27 mouse cellular contexts compared by ENCODE assay signal in genomic region chr15:18624956-18625355, GRCm38 (mm10).
A peak's percentile ranks its signal among the peaks of the same experiment; 100 is the strongest.
DNase-seq lines count a peak whose midpoint lies in the region; ATAC-seq and TF ChIP-seq lines count a peak whose summit lies in the region.
"Had no signal": no experiment of that assay in that cellular context is flagged by ENCODE, and none has a peak within 500 bp of the region (broad histone marks: within the 10 kb centered on the region; RNA-seq: fewer than 3 reads in every experiment).

No protein-coding gene starts in this region.

- WGBS in intestine, embryonic 15.5 days: 51% methylated on average over 3 of the region's 3 CpGs
- 42% methylated on average over 3 of the region's 3 CpGs for WGBS in intestine, postnatal 0 days

- H3K4me1 ChIP-seq in intestine, embryonic 15.5 days (replicated peaks): no peaks in the 10 kb centered on the region
- H3K4me1 ChIP-seq in intestine, postnatal 0 days (replicated peaks; ENCODE audit: control insufficient read depth, insufficient read depth, low read length): no peaks in the 10 kb centered on the region
- H3K4me1 ChIP-seq: embryonic facial prominence, embryonic 13.5 days; embryonic facial prominence, embryonic 15.5 days; forebrain, embryonic 10.5 days; forebrain, embryonic 12.5 days had no signal

- H3K27me3 ChIP-seq in intestine, embryonic 15.5 days (replicated peaks): no peaks in the 10 kb centered on the region
- H3K27me3 ChIP-seq in intestine, postnatal 0 days (replicated peaks; ENCODE audit: control insufficient read depth, insufficient read depth, low read length): no peaks in the 10 kb centered on the region
- H3K27me3 ChIP-seq: CH12.LX; embryonic facial prominence, embryonic 13.5 days; embryonic facial prominence, embryonic 15.5 days; forebrain, embryonic 12.5 days had no signal

- no peaks in the 10 kb centered on the region for H3K9me3 ChIP-seq in intestine, embryonic 15.5 days
- no peaks in the 10 kb centered on the region for H3K9me3 ChIP-seq in intestine, postnatal 0 days (ENCODE audit: control insufficient read depth)
- H3K9me3 ChIP-seq: embryonic facial prominence, embryonic 13.5 days; embryonic facial prominence, embryonic 15.5 days; forebrain, embryonic 10.5 days; forebrain, embryonic 12.5 days; G1E had no signal

- H3K27ac ChIP-seq in intestine, embryonic 15.5 days: no peak overlapping the region
- no peak overlapping the region for H3K27ac ChIP-seq in intestine, postnatal 0 days (ENCODE audit: low read depth, low read length)
- H3K27ac ChIP-seq: embryonic facial prominence, embryonic 13.5 days; embryonic facial prominence, embryonic 15.5 days; forebrain, embryonic 10.5 days; forebrain, embryonic 12.5 days had no signal

- H3K9ac ChIP-seq in intestine, embryonic 15.5 days: no peak overlapping the region
- H3K9ac ChIP-seq in intestine, postnatal 0 days (ENCODE audit: low read depth, low read length): no peak overlapping the region
- H3K9ac ChIP-seq: embryonic facial prominence, embryonic 13.5 days; embryonic facial prominence, embryonic 15.5 days; forebrain, embryonic 12.5 days had no signal

- no peaks in the 10 kb centered on the region for H3K36me3 ChIP-seq in intestine, embryonic 15.5 days
- no peaks in the 10 kb centered on the region for H3K36me3 ChIP-seq in intestine, postnatal 0 days (ENCODE audit: control insufficient read depth, insufficient read depth)
- H3K36me3 ChIP-seq: embryonic facial prominence, embryonic 13.5 days; embryonic facial prominence, embryonic 15.5 days; forebrain, embryonic 10.5 days; forebrain, embryonic 12.5 days; G1E had no signal

- H3K4me3 ChIP-seq in intestine, embryonic 15.5 days (replicated peaks): no peak overlapping the region
- no peak overlapping the region for H3K4me3 ChIP-seq in intestine, postnatal 0 days (ENCODE audit: low read depth, low read length)
- H3K4me3 ChIP-seq: embryonic facial prominence, embryonic 13.5 days; embryonic facial prominence, embryonic 15.5 days; erythroblast, embryonic 14.5 days; forebrain, embryonic 10.5 days; forebrain, embryonic 12.5 days had no signal

- no peak overlapping the region for H3K4me2 ChIP-seq in intestine, embryonic 15.5 days (replicated peaks)
- no peak overlapping the region for H3K4me2 ChIP-seq in intestine, postnatal 0 days (replicated peaks; ENCODE audit: low read depth)
- H3K4me2 ChIP-seq: embryonic facial prominence, embryonic 13.5 days; embryonic facial prominence, embryonic 15.5 days; forebrain, embryonic 12.5 days had no signal

- no peak for TF ChIP-seq CTCF in intestine, postnatal 0 days (IDR thresholded peaks at IDR 0.05; ENCODE audit: low read depth)

- peak; percentile 51; the same call in 1 of the 2 replicates for ATAC-seq in intestine, embryonic 15.5 days
- ATAC-seq in intestine, postnatal 0 days: no peak
- ATAC-seq: CD4-positive, CD25-positive, alpha-beta regulatory T cell, adult 4 months; forebrain, embryonic 14.5 days; forebrain, embryonic 16.5 days had no signal

- DNase-seq in 416B (ENCODE audit: low read depth): peak; percentile 2
- DNase-seq in Muller cell, postnatal 12 days (ENCODE audit: inconsistent ontology term): peak; percentile 10
- DNase-seq in kidney, postnatal 14 days: no peak
- DNase-seq in layer of hippocampus, adult 18-20 months (ENCODE audit: low spot score in 2 of 2): no peak
- DNase-seq: adrenal gland, adult 2 months; adrenal gland, postnatal 10 days; adrenal gland, postnatal 25 days; B cell, adult 2 months; cerebellum, adult 11 months; cerebellum, adult 18-20 months; cerebellum, adult 8-10 months; cerebellum, adult 9-11 months; cerebellum, postnatal 14 days; cerebellum, postnatal 36 days; embryo, embryonic 11 days had no signal

Comparison
In these comparisons a context has a peak if more than half of its experiments do, and no peak if none do; other contexts are left out.
1. DNase-seq: peak in 416B (single experiment) and Muller cell, postnatal 12 days (single experiment); none in kidney, postnatal 14 days (single experiment) and layer of hippocampus, adult 18-20 months (0 of 2).